Mouse (Mus musculus): Measurements from ENCODE around the gene Cuedc1.
"Not testable (repeated sequence)": the region's sequence is repeated elsewhere in the genome, so short reads cannot be mapped to it uniquely, and the experiment has no call there.

- TF ChIP-seq POLR2A (IDR thresholded peaks at IDR 0.05; ENCODE audit: control insufficient read depth, extremely low read depth, insufficient read depth, low read length, poor library complexity); CTCF (IDR thresholded peaks at IDR 0.05; ENCODE audit: borderline replicate concordance, control insufficient read depth, extremely low read depth, insufficient read depth, low read length, poor library complexity): not testable (repeated sequence)
Measured at GRCm38 (mm10) chr11:88206576-88206975, 108.7 kb downstream of the Cuedc1 start.

Measured in thymus, adult 2 months (tissue).